Mouse (Mus musculus) testis, adult 2 months (tissue): ENCODE results near the gene Maml3. TPM values are rescaled to one million over a fixed set of nuclear protein-coding genes. Genes with fewer than 3 reads are reported as not detected.

Experiments used
- H3K27ac ChIP-seq: fragments of 200-500 bp; 2 replicates; pipeline ENCODE4 v1.5.1; 2012; ENCODE audit warnings: low read depth, low read length; ENCODE audit not compliant: control insufficient read depth, insufficient read depth
- H3K27me3 ChIP-seq: fragments of 200-500 bp; 2 replicates; pipeline ENCODE4 v1.6.1; 2012; ENCODE audit warnings: mild to moderate bottlenecking, low read length, moderate library complexity; ENCODE audit not compliant: control insufficient read depth, insufficient read depth
- H3K36me3 ChIP-seq: fragments of 200-500 bp; 2 replicates; pipeline ENCODE4 v1.6.1; 2012; ENCODE audit warnings: mild to moderate bottlenecking, low read length; ENCODE audit not compliant: control insufficient read depth, insufficient read depth
- H3K4me1 ChIP-seq: fragments of 200-500 bp; 2 replicates; pipeline ENCODE4 v1.6.1; 2012; ENCODE audit warnings: low read length; ENCODE audit not compliant: control insufficient read depth, insufficient read depth
- H3K4me3 ChIP-seq: fragments of 200-500 bp; 2 replicates; pipeline ENCODE4 v1.5.1; 2012; ENCODE audit warnings: low read depth, mild to moderate bottlenecking, low read length, moderate library complexity, mixed read lengths; ENCODE audit not compliant: control insufficient read depth
- CTCF ChIP-seq: fragments of 200-500 bp; IDR thresholded peaks from 2 replicates; pipeline ENCODE4 v1.5.1; 2012; ENCODE audit warnings: low read depth, mild to moderate bottlenecking, inconsistent platforms, low read length, moderate library complexity; ENCODE audit not compliant: control insufficient read depth, insufficient read depth, insufficient replicate concordance
- POLR2A ChIP-seq: fragments of 200-500 bp; IDR thresholded peaks from 2 replicates; pipeline ENCODE4 v1.6.1; 2012; ENCODE audit warnings: low read depth, mild to moderate bottlenecking, inconsistent platforms, low read length, moderate library complexity; ENCODE audit not compliant: control insufficient read depth
- polyA plus RNA-seq: library from polyadenylated mRNA; depleted of rRNA; stranded (reverse); fragments of >200 nt; gene quantifications from 2 replicates; pipeline ENCODE4 v1.2.3, GENCODE M21; 2012

The Maml3 gene
- polyA plus RNA-seq, 1 experiment, result 2.9 TPM

DNA sequence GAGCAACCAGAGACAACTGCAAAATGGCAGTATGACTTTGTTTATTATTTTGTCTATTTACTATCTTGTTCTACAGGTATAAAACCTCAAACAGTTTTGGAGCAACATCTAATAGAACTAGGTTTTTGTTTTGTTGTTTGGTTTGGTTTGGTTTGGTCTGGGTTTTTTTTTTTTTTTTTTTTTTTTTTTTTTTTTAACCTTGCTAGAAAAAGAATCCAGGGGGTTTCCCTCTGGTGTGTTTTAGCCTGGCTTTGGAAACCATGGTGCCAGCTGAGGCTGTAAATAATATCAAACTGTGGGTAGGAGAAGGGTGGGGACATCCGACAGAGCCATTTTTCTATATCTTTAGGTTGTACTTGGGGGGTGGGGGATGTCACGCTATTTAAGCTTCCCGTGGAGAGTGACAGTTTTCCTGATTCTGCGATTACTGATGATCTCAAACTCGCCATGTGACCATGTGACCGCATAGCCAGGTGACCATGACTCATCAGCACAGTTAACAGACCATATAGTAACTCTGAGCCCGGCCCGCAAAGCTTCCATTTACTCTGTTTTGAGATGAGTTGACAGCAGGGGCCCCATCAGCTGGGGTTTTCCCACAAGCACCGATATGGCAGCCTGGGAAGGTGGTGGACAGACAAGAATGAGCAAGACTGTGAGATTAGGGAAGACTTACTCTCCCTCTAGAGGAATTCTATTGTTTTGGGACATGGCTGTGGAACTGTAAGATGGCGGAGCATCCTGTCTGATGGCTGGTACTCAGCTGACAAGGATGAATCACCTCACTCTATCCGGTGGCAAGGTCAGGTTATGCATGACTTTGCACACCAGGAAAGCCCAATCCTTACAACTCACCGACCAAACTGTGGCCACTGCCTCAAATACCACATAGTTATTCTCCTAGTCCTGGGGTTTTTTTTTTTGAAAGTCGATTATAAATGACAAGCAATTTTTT, 170.1 kb downstream of the Maml3 start:
- TF ChIP-seq POLR2A (no peak), CTCF (no peak)
- H3K27me3 ChIP-seq, result no peaks in the 10 kb centered on the region
- H3K27ac ChIP-seq, result no peak overlapping the region

DNA sequence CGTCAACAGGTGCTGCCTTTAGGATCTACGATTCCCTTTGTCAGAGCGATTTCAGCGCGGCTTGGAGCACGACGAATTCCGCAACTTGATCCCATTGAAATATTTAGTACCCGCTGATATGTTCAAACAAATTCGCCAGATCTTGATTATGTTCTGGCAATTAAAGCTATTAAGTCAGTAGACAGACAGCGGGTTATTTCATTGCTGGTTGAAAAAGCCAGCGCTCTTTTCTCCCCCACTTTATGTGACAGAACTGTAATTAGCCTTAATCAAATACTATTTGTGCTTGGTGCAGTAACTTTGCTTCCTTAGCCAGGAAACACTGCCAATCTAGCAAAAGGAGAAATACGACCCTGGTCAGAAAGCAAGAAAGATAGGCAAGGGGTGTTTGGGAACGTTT, 176.7 kb downstream of the Maml3 start:
- Histone ChIP-seq H3K4me3 (peak overlapping the region; percentile 46; the same call in 1 of the 2 replicates), H3K36me3 (no peaks in the 10 kb centered on the region), H3K4me1 (peaks cover 5% of the 10 kb centered on the region), H3K27ac (no peak overlapping the region), H3K27me3 (no peaks in the 10 kb centered on the region)
- TF ChIP-seq POLR2A, result no peak
- TF ChIP-seq CTCF, result no peak

More for the DNA sequence above, 170.1 kb downstream of the Maml3 start:
- H3K4me1 ChIP-seq, result no peaks in the 10 kb centered on the region
- H3K4me3 ChIP-seq, result no peak overlapping the region
- H3K36me3 ChIP-seq, result no peaks in the 10 kb centered on the region

GRCm38 (mm10) chr3:51927591-51927990, 177.3 kb downstream of the Maml3 start:
- H3K27ac ChIP-seq, result no peak overlapping the region
- H3K4me3 ChIP-seq, result peak overlapping the region; percentile 46; the same call in 1 of the 2 replicates
- TF ChIP-seq POLR2A (no peak), CTCF (no peak)
- H3K36me3 ChIP-seq, result no peaks in the 10 kb centered on the region
- no peaks in the 10 kb centered on the region for H3K27me3 ChIP-seq
- peaks cover 5% of the 10 kb centered on the region for H3K4me1 ChIP-seq

GRCm38 (mm10) chr3:51927043-51927442, 177.8 kb downstream of the Maml3 start:
- TF ChIP-seq CTCF (no peak), POLR2A (no peak)
- peaks cover 5% of the 10 kb centered on the region for H3K4me1 ChIP-seq
- no peak overlapping the region for H3K4me3 ChIP-seq
- no peaks in the 10 kb centered on the region for H3K27me3 ChIP-seq
- no peaks in the 10 kb centered on the region for H3K36me3 ChIP-seq
- H3K27ac ChIP-seq, result no peak overlapping the region

DNA sequence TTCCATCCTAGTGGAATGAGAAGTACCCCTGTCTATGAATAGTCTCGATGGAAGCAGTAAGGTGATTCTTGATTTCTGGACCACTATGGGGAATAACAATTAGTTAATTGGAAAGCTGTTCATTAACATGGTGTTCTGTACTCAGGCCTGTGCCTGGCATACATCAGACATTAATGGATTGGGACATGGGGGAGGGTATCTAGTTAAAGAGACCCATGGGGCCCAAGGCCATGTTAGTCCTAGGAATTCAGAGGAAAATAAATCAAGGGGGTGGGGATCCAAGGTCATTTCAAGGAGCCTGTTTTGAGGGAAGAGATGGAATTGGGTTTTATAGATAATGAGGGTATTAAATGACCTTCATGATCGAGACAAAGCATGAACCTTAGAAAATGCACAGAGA, 179.1 kb downstream of the Maml3 start:
- peaks cover 5% of the 10 kb centered on the region for H3K4me1 ChIP-seq
- H3K27ac ChIP-seq, result no peak overlapping the region

DNA sequence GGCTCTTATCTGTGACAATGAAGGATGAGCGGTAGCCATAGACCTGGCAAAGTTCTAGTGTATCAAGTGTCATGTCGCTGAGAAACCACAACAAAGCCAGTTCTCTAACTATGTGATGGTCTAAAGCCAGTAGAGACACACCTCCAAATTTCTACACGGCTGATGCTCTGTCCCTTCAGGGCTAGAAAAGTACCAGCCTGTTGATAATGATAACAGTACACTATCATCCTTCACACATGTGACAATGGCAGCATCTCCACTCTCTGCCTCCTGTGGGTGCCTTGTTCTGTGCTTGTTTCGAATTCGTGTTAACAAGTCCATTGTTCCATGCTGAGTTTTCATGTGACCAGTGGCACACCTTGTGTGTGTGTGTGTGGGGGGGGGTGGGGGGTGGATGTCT, 180.2 kb downstream of the Maml3 start:
- Histone ChIP-seq H3K27ac (no peak overlapping the region), H3K4me3 (no peak overlapping the region), H3K36me3 (no peaks in the 10 kb centered on the region), H3K27me3 (no peaks in the 10 kb centered on the region), H3K4me1 (peaks cover 5% of the 10 kb centered on the region)
- TF ChIP-seq CTCF, result no peak
- TF ChIP-seq POLR2A, result no peak

More for the DNA sequence above, 179.1 kb downstream of the Maml3 start:
- H3K36me3 ChIP-seq, result no peaks in the 10 kb centered on the region
- no peak overlapping the region for H3K4me3 ChIP-seq
- TF ChIP-seq POLR2A, result no peak
- no peak for TF ChIP-seq CTCF
- no peaks in the 10 kb centered on the region for H3K27me3 ChIP-seq

GRCm38 (mm10) chr3:51923800-51924199, 181.1 kb downstream of the Maml3 start:
- Histone ChIP-seq H3K36me3 (no peaks in the 10 kb centered on the region), H3K27me3 (no peaks in the 10 kb centered on the region), H3K4me3 (no peak overlapping the region), H3K27ac (no peak overlapping the region), H3K4me1 (peaks cover 5% of the 10 kb centered on the region)
- TF ChIP-seq POLR2A (no peak), CTCF (no peak)

GRCm38 (mm10) chr3:51916902-51917301, 188.0 kb downstream of the Maml3 start:
- TF ChIP-seq CTCF, result no peak
- no peak for TF ChIP-seq POLR2A

More at GRCm38 (mm10) chr3:51916902-51917301, 188.0 kb downstream of the Maml3 start:
- Histone ChIP-seq H3K4me1 (no peaks in the 10 kb centered on the region; the same call in 1 of the 2 replicates), H3K4me3 (no peak overlapping the region), H3K36me3 (no peaks in the 10 kb centered on the region), H3K27ac (no peak overlapping the region), H3K27me3 (no peaks in the 10 kb centered on the region)
